Mouse (Mus musculus) cerebellum, adult 2 months (tissue): ENCODE measurements around the gene Rab12. TPM values are rescaled to one million over a fixed set of nuclear protein-coding genes. Genes with fewer than 3 reads are reported as not detected.

ENCODE experiments used
- DNase-seq, 2 experiments: peaks; one replicate each; pipeline ENCODE4 v3.0.0; 2021
- H3K27ac ChIP-seq: fragments of 200-500 bp; 2 replicates; pipeline ENCODE4 v1.5.1; 2012; ENCODE audit warnings: low read length, control low read depth, inconsistent platforms; ENCODE audit not compliant: insufficient read depth
- H3K27me3 ChIP-seq: fragments of 200-500 bp; 2 replicates; pipeline ENCODE4 v1.6.1; 2012; ENCODE audit warnings: inconsistent platforms, mild to moderate bottlenecking, low read length, moderate library complexity; ENCODE audit not compliant: control insufficient read depth, insufficient read depth
- H3K4me1 ChIP-seq: fragments of 200-500 bp; 2 replicates; pipeline ENCODE4 v1.6.1; 2011; ENCODE audit warnings: low read length; ENCODE audit not compliant: control insufficient read depth, insufficient read depth
- H3K4me3 ChIP-seq: fragments of 200-500 bp; replicated peaks from 2 replicates; pipeline ENCODE3; 2011; ENCODE audit warnings: mild to moderate bottlenecking, low read depth, low read length, control low read depth; ENCODE audit not compliant: insufficient read depth
- CTCF ChIP-seq: fragments of 200-500 bp; IDR thresholded peaks from 2 replicates; pipeline ENCODE4 v1.5.1; 2011; ENCODE audit warnings: low read depth, mild to moderate bottlenecking, control low read depth, low read length, moderate library complexity, borderline replicate concordance; ENCODE audit not compliant: insufficient read depth
- POLR2A ChIP-seq: fragments of 200-500 bp; IDR thresholded peaks from 2 replicates; pipeline ENCODE4 v1.6.1; 2011; ENCODE audit warnings: low read length, control low read depth, borderline replicate concordance; ENCODE audit not compliant: insufficient read depth
- WGBS: fragments of 180-500 bp; shearing (Covaris S2); methylation state at CpG from one replicate; pipeline ENCODE4 v1.1.7; 2018; 5-methylcytosine and 5-hydroxymethylcytosine counted together
- polyA plus RNA-seq: library from polyadenylated mRNA; depleted of rRNA; stranded (reverse); fragments of >200 nt; gene quantifications from 2 replicates; pipeline ENCODE4 v1.2.3, GENCODE M21; 2012; rRNA removed

The Rab12 gene
- polyA plus RNA-seq, 1 experiment: 107 TPM

- Histone ChIP-seq H3K4me3 (peak overlapping the region; percentile 92), H3K27ac (peak overlapping the region; percentile 89), H3K4me1 (no peaks in the 10 kb centered on the region), H3K27me3 (no peaks in the 10 kb centered on the region)
- 6% methylated on average over 18 of the region's 18 CpGs for WGBS
- peak; percentile 41 to 51 for DNase-seq
- TF ChIP-seq POLR2A (no peak), CTCF (no peak)
These were observed 68.9 kb downstream of the Rab12 start for GRCm38 (mm10) chr17:66450526-66451070.

GRCm38 (mm10) chr17:66449460-66450341 is 69.8 kb downstream of the Rab12 start, which contains the start of gene Mtcl1:
Gene Mtcl1 (minus strand): TSS chr17:66449750.
- Histone ChIP-seq H3K27me3 (no peaks in the 10 kb centered on the region), H3K4me3 (peak within 1 kb of the TSS; percentile 92), H3K4me1 (no peaks in the 10 kb centered on the region), H3K27ac (peak within 1 kb of the TSS; percentile 99)
- TF ChIP-seq POLR2A (peak; percentile 94), CTCF (no peak)
- peak; percentile 93 to 95 for DNase-seq
- under 1% methylated on average over 75 of the region's 76 CpGs for WGBS

GRCm38 (mm10) chr17:66448421-66449405 is 70.8 kb downstream of the Rab12 start:
- DNase-seq: peak; percentile 58 to 76
- Histone ChIP-seq H3K27me3 (no peaks in the 10 kb centered on the region), H3K4me3 (peak overlapping the region; percentile 92), H3K4me1 (0 out of 2 replicates have a peak, but pooled peaks cover 3% of the 10 kb centered on the region), H3K27ac (peak overlapping the region; percentile 99)
- TF ChIP-seq POLR2A (no peak), CTCF (no peak)
- under 1% methylated on average over 127 of the region's 136 CpGs for WGBS

GRCm38 (mm10) chr17:66447978-66448377 is 71.6 kb downstream of the Rab12 start:
- H3K27me3 ChIP-seq: no peaks in the 10 kb centered on the region
- peak overlapping the region; percentile 92 for H3K4me3 ChIP-seq
- under 1% methylated on average over 13 of the region's 13 CpGs for WGBS
- H3K4me1 ChIP-seq: peaks cover 3% of the 10 kb centered on the region; the same call in 1 of the 2 replicates
- H3K27ac ChIP-seq: peak overlapping the region; percentile 99
- DNase-seq: peak in 1 of 2 experiments; percentile 29
- TF ChIP-seq POLR2A: no peak
- TF ChIP-seq CTCF: no peak

GRCm38 (mm10) chr17:66447007-66447312 is 72.6 kb downstream of the Rab12 start:
- Histone ChIP-seq H3K27ac (peak overlapping the region; percentile 99), H3K4me1 (peaks cover 6% of the 10 kb centered on the region; the same call in 1 of the 2 replicates), H3K4me3 (peak overlapping the region; percentile 92), H3K27me3 (no peaks in the 10 kb centered on the region)
- WGBS: 6% methylated on average over 7 of the region's 7 CpGs
- peak; percentile 71 for DNase-seq
- TF ChIP-seq POLR2A: peak; percentile 42; the same call in 1 of the 2 replicates
- TF ChIP-seq CTCF: no peak

GRCm38 (mm10) chr17:66446196-66447006 is 73.1 kb downstream of the Rab12 start:
- peak overlapping the region; percentile 99 for H3K27ac ChIP-seq
- peak; percentile 69 to 72 for DNase-seq
- H3K4me3 ChIP-seq: peak overlapping the region; percentile 92
- H3K27me3 ChIP-seq: no peaks in the 10 kb centered on the region
- WGBS: 7% methylated on average over 7 of the region's 7 CpGs
- peaks cover 6% of the 10 kb centered on the region; the same call in 1 of the 2 replicates for H3K4me1 ChIP-seq
- TF ChIP-seq CTCF: 0 out of 2 replicates have a peak, but pooled peaks have one; percentile 7
- peak; percentile 33; the same call in 1 of the 2 replicates for TF ChIP-seq POLR2A

Other genes starting within 250 kb of the Rab12 start
- 106 and 115 TPM in 2 replicates for gene Mtcl1, start 70.0 kb downstream of the Rab12 start, polyA plus RNA-seq
- not detected in 2 replicates for gene Themis3, start 74.9 kb upstream of the Rab12 start, polyA plus RNA-seq